Mouse (Mus musculus) heart, postnatal 4 days (tissue): Measurements from ENCODE around the gene Aym1. TPM values are rescaled to one million over a fixed set of nuclear protein-coding genes. Genes with fewer than 3 reads are reported as not detected.
"Not testable (repeated sequence)": the region's sequence is repeated elsewhere in the genome, so short reads cannot be mapped to it uniquely, and the experiment has no call there.

Source experiments
- DNase-seq: peaks from one replicate; pipeline ENCODE4 v3.0.0; 2021
- total RNA-seq, 2 experiments: library from RNA; stranded (reverse); gene quantifications; 2 replicates each; pipeline ENCODE4 v1.2.3; 2021

The Aym1 gene
- not detected for total RNA-seq

DNA sequence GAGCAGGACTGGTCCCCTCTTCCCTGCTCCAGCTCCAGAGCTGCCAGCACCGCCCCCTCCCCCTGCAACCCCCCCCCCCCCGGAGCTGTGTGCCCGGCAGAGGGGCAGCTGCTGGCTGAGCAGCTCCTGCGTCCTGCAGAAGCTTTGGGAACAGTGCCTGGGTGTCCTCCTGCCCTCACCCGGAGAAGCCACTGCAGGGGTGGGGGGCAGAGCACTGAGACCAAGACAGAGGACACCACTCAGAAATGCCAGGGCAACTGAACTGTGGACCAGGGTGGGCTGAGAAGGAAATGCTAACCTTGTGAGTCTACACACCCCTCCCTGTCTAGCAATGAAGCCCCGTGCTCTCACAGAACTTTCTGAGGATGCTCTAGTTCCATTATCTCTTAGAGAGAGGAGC, at the start of gene Aym1:
Gene Aym1 (plus strand): TSS at position 109 of the 400 bp plus-strand sequence.
- no peak for DNase-seq

DNA sequence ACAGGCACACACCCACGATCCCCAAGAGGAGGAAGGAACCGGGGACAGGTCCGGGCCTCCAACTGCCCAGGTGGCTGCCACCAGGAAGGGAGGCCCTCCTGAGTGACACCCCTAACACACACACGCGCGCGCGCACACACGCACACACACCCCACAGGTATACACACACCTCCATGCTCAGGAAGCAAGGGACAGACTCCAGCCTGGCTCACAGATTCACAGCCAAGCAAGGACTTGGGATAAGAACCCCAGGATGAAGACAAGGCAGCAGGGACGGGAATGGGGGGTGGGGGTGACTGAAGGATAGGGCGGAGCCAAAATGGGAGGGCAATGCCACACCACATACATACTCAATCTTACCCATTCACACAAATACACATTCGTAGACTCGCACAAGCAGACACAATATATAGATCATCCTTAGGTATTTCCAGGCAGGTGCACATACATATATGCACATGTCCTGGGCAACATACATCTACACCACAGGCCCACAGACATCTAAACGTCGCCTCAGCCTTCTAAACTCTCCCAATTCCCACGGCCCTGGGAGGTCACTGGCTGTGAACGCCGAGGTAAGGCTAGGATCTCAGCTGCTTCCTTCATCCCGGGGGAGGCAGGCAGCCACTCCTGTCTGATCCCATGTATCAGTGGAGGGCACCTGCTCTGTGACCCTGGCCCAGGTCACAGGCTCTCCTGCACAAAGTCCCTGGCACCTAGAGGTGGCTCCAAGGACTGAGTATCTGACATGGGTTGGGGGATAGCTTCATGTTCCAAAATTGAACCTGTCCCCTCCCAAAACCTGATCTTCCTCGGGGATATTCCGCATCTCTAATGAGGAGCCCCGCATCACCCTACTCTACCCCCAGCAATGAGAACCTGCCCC, 47.4 kb upstream of the Aym1 start:
- no peak for DNase-seq

DNA sequence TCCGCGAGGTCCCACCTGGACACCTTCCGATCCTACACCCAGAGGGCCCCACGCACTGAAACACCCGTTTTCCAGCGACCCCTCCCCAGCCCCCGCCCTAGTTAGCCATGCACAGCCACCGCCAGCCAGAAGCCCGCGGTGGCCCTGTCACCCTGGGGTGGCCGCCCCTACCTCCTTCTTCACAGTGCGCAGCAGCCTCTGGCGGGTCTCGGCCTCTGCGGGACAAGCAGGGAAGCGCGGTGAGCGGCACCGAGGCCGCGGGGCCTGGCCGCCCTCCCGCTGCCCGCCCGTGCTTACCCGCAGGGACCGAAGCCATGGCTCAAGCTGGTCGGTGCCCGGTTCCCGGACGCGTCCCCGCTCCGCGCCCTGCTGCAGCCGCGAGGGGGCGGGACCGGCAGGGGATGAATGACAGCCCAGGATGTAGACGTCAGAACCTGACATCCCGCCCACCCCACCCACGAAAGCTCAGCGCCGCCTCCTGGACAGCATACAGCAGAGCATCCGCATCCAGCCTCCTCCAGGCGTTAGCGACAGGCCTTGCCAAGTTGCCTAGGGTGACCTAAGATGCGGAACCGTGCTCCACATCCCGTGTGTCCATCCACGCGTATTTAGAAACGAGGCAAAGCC, 46.6 kb upstream of the Aym1 start, which contains the start of gene Sgsm1:
Gene Sgsm1 (minus strand): TSS at position 410 of the 627 bp plus-strand sequence.
- DNase-seq, result peak; percentile 80

DNA sequence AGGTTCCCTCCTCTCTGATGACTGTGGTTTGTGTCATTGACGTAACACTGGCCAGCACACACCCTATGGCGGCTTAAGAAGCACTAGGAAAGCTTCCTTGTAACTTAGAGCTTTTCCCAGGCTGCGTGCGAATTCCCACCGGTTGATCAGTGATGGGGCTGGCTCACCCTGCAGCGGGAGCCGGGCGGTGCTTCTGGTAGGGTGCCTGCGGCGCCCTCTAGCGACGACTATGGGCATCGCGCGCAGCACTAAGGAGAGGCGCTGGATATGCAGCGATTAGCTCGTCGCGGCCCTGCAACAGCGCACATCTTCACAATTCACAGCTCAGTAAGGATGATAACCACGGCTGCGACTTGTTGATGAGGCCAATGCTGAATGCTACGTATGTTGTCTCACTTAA, 43.1 kb upstream of the Aym1 start:
- peak; percentile 77 for DNase-seq

DNA sequence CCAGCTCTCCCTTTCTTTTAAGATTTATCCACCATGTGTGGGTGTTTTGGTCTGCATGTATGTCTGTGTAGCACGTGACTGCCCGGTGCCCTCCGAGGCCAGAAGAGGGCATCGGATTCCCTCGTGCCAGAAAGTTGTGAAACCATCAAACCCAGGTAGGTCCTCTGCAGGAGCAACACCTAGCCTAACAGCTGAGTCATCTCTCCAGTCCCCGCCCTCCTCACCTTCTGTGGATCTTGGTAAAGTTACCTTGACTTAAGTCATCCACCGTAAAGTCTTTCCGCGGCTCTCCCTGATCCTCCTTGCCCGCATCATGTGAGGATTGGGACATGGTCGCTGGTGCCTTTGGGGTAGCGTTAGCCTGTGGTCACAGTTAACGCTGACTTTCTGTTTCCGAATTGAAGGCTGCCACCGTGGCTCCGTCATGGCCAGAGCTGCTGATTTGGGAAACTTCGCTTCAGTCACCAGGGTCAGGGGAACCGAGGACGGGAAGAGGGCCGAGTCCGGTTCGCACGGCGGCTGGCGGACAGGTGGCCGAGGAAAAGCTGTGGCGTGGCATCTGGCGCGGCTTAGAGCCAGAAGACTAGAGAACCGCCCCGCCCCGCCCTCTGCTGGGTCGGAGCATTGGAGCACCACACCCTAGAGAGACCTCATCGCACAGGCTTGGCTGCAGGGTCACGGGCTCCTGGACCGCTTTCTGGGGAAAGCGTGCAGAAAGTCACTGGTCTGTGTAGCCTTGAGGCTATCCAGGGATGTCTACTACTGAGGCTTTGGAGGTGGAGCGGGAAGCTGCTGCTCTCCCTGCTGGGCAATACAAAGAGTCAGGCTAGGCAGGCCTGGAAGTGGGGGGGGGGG, 33.1 kb upstream of the Aym1 start:
- peak; percentile 28 for DNase-seq

DNA sequence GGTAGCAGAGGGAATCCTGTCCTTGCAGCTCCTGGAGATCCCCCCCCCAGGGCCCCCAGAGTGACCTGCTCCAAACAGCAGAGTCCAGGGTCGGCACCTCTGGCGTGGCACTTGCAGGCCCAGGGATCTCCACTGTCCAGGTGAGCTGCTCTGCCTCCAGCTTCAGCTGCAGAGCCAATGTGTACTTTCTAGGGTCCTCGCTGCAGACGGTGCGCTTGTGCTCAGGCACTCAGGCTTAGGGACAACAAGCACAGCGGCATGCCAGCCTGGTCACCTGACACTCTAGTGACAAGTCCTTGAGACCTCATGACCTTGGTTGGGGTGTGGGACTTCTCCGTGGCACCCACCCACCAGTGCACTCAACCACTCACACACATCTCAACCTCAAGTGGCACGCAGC, 27.6 kb upstream of the Aym1 start:
- DNase-seq, result no peak

DNA sequence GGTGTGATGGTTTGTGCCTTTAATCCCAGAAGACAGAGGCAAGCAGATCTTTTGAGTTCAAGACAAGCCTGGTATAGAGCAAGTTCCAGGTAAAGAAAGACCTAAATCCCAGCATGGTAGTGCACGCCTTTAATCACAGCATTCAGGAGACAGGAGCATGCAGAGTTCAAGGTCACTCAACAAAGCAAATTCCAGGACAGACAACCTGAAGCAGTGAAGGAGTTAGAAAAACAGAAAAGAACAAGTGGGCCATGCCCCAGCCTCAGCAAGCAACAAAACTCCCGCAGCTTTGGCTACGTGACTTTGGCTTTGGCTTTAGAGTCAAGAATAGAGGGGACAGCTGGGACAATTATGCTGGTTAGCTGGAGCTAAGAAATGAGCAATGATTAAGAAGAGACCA, 26.9 kb upstream of the Aym1 start:
- no peak for DNase-seq

DNA sequence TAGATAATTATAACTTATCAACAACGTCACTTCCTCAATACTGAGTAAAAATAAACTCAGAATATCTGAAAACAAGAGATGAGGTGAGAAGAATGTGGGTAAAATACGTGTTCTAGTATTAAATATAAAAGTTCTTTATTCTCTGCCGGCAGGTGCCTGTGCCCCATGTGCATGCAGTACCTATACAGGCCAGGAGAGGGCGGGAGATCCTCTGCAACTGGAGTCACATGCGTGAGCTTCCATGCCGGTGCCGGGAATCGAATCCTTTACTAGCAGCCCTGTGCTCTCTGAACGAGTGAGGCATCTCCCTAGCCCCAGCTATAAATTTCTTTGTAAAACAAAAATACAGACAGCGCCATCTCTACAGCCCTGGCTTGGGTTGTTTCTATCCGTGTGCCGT, 24.9 kb upstream of the Aym1 start:
- DNase-seq, result peak; percentile 39

DNA sequence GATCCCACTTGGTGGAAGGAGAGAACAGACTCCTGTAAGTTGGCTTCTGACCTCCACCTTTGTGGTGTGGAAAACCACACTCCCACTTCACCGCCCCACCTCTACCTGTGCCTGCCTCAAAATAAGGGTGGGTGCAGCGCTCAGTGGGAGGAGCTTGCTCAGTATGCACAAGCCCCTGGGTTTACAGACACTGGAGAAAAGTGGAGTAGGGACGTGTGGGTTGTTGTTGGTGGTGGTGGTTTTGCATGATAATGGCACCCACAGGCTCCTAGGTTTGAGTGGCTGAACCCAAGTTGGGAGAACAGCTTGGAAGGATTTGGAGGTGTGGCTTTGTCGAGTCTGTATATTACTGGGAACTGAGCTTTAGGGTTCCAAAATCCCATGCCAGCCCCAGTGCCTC, 24.2 kb upstream of the Aym1 start:
- no peak for DNase-seq

DNA sequence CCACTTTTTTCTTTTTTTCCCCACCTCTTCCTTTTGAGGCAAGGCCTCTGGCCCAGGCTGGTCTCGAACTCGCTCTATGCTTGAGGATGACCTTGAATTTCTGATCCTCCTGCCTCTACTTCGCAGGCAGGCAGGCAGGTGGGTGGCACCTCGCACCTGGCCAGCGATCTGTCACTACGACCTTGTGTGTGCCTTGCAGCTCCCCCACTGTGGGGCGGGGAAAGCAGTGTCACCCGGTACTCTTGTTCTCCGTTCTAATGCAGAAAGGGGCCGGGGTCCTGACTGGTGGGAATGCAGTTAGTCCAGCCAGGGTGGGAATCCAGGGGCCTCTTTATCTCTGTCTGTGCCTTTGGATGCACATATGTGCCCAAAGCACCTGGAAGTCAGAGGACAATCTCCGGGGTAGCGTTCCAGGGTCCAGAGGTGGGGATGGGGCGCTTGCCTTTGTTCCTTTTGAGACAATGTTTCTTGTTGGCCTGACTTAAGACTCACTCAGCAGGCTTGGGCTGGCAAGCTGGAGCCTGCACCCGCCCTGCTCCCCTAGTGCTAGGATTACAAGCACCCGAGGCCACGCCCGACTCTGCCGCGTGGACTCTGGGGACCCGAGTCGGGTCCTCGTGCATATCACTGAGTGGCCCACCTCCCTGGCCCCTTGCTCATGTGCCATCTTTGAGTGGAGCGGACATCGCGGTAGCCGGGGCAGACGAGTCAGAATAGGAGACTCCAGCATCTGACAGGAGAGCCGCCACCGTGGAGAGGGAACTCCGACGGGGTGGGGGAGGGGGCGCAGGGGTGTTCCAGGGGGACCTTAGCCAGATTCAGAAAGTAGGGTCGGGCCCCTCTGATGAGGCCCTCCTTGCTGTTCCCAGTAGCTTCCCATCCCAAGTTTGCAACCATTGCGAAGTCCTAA, 22.2 kb upstream of the Aym1 start:
- DNase-seq, result no peak

DNA sequence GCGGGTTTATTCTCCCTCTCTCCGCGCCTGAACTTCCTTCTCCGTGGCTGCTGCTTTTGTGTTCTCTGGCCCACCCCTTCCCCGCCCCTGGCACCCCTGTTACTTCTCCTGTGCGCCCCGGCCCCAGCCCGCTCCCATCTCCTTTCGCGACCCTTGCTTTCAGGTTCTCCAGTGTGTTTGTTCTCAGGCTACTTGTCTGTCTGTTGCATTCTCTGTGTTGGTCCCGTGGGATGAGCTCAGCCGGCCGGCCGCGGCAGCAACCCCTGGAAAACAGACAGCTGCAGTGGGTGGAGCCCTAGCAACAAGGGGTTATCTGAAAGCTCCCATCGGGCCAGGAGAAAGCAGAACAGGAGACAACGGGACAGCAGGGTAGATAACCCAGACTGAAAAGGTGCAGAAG, 21.4 kb upstream of the Aym1 start:
- peak; percentile 32 for DNase-seq

DNA sequence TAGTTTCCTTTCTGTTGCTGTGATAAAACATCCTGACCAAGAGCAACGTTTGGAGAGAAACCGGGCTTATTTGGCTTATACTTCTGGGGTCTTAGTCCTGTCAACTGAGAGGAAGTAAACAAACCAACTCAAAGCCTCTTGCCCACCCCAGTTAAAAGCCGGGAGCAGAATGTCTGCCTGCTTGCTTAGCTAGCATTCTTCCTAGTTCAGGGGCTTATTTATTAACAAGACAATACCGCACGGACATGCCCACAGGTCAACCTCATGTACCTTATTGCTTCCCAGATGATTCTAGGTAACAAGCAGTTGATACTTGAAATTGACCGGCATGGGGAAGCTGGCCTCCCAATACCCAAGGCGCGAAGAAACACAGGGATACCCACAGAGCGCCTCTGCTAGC, 20.8 kb upstream of the Aym1 start:
- no peak for DNase-seq

DNA sequence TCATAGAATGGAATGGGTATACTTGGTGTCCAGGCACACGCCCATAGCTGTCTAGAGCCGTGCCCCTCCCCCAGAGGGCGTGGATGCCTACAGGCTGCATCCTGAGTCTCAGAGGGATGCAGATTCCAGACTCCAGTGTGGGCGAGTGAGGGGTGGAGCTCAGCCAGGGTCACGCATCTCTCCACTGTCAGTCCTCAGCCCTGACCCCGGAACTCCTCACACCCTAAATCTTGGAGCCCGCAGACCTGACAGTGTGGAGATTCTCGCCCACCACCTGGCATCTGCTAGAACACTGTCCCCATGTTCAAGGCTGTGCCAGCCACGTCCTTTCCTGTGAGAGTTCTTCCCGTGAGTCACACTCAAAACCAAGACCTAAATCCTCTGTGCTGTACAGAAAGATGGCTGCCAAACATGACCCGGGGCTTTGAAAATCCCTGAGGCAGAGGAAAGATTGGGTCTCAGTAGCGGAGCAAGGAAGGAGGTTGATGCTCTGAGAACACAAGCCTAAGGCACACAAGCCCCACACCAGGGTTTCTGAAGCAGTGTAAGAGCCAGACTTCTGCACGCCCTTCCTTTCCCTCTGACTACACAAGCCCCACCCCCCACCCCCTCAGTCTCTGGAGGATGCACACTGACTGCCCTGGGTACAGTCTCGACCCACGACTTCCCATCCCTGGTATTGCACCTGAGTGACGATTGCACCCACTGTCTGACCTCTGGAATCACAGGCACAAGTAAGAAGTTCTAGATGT, 12.3 kb upstream of the Aym1 start:
- no peak for DNase-seq

DNA sequence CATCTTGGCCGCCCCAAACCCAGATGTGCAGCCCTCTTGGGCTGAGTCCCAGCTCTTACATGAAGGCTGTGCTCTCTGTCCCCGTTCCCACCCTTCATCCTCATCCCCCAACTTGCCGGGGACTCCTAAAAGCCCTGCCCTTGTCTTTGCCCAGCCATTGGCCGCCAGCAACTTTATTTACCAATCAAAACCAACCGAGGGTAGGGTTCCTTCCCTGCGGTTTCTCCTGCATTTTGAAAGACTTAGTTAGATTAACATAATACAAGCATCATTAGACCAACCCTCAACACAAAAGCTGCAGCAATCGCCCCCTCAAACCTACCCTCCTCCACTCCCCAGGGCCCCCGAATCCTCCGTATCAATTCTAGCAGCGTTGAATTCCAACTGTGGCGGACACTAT, 11.3 kb upstream of the Aym1 start:
- DNase-seq, result no peak

DNA sequence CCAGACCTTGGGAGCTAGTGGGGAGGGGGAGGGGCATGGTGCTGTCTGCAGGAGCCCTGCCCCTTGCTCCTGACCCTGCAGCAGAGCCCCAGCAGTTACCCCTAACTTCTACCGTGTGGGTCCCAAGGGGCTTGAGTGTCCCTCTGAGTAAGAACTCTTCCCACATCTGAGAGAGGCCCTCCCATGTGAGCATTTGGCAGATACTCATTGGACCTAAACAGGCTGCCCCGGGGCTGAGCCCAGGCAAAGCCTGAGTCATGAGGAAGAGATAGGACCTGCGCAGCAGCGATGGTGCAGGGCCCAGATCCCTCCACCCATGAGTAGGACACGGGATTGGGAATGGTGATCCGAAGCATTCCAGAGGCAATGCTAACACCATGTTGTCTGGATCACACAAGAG, 10.4 kb upstream of the Aym1 start:
- not testable (repeated sequence) for DNase-seq

DNA sequence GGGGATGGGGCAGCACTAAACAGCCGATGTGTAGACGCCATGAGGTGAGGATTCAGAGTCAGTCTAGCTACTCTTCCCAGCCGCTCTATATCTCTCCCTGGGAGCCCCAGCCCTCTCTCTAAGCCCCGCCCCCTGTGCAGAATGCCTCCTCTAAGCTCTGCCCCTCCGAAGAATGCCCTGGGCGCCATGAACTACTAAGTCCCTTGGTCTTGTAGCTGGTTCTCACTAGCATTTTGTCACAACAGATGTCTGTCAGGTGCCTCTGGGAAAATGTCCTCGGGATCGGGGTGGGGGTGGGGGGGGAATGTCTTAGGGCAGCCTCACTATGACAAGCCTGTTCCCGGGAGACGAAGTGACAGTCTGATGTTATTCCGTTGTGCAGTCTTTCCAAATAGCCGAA, 9.5 kb upstream of the Aym1 start:
- DNase-seq, result no peak

DNA sequence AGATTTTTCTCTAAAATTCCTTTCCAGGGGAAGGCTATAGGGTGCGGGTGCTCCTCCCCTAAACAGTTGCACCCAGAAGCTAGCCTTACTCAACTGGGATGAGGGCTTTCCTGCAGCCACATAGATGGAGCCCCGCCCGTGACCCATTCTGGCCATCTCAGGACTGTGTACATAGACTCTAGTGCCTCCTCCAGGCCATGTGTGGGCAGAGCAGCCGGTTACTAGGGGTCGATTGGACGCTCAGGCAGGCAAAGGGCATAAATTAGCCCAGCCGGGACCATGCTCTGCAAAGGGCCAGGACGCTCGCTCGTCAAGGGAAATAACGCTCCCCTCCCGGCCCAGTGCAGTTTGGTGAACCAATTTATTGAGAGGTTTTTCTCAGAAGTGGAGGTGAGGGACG, 8.5 kb upstream of the Aym1 start:
- DNase-seq, result peak; percentile 17

DNA sequence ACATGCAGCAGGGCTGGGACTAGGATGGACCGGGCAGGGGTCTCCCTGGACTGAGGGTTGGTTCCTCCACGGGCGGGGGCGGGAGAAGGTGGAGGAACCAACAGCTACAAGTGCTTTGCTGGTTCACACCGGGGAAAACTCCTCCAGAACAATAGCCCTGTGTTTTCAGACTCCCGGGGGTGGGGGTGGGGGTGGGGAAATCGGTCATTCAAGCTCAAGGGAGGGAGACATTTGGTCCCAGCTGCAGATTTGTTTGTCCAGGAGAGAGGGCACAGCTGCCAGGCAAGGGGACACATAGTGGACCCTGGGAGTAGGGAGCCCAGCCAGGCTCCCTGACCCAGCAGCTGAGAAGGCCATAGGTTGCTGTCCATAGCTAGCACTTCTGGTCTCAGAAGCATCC, 7.9 kb upstream of the Aym1 start:
- DNase-seq, result no peak

DNA sequence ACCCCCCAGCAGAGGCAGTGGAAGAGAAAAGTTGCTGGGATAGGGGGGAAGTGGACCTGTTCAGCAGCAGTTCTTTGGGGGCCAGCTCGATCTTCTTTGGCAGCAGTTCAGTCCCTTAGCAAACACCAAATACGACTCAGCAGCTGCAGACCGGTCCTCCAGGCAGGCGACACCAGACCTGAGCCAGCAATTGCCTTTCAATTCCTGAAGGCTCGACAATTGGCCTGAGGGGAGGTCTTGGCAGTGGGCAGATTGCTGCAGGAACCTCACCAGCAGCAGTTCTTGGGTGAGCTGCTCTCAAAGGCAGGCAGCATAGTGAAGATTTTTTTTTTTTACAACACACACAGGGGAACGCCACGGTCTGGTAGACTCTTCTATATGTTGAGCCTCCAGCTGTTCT, 7.3 kb upstream of the Aym1 start:
- DNase-seq, result no peak

DNA sequence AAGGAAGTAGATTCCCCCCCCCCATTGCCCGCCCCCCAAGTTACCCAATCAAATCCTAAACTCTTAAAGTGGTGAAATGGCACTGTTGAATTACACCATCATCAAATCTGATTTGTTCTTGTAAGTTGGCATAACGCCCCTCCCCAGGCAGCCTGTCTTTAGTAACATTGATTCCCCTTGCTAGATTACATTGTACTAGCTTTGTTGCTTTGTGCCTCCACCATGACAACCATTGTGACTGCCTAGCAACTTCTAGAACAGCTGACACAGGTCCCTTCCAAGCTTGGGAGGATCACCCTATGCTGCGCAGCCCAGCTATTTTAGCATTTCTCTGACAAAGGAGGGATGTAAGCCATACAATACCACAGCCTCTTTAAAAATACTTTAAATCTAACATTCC, 5.3 kb upstream of the Aym1 start:
- no peak for DNase-seq

DNA sequence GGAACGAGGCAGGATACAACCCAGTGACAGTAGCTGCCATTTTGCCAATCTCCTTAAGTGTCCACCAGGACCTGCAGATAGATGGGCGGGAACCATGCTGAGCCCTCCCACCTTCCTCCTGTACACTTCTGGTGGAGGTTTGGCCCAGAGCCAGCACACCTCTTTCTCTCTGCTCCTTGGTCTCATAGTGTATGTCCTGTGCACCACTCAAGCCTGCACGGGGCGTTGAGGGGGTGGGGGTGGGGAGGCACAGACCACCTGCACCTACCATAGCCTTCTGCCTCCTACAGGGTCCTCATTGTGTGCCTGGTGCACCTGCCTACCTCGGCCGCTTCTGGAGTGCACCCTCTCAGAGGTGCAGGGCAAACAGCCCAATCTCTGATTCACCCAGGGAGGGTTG, 4.5 kb upstream of the Aym1 start:
- DNase-seq, result no peak
